Mouse (Mus musculus) macrophage (primary cell): ENCODE measurements around the gene Abhd17c. TPM values are rescaled to one million over a fixed set of nuclear protein-coding genes. Genes with fewer than 3 reads are reported as not detected.
"Not testable (repeated sequence)": the region's sequence is repeated elsewhere in the genome, so short reads cannot be mapped to it uniquely, and the experiment has no call there.

ENCODE experiments used
- H3K27ac ChIP-seq: fragments of 350-480 bp; formaldehyde crosslinking; 2 replicates; pipeline ENCODE4 v1.9.0; 2021
- H3K36me3 ChIP-seq: fragments of 350-480 bp; formaldehyde crosslinking; 2 replicates; pipeline ENCODE4 v1.9.0; 2021; ENCODE audit errors: inconsistent target
- H3K4me3 ChIP-seq: fragments of 350-480 bp; formaldehyde crosslinking; 2 replicates; pipeline ENCODE4 v1.9.0; 2021; ENCODE audit errors: inconsistent target
- H3K79me2 ChIP-seq: fragments of 350-480 bp; formaldehyde crosslinking; 2 replicates; pipeline ENCODE4 v1.9.0; 2021; ENCODE audit errors: inconsistent target
- WGBS: methylation state at CpG from one replicate; pipeline ENCODE4 v1.1.7; 2026; ENCODE audit warnings: inconsistent platforms; ENCODE audit not compliant: missing documents; 5-methylcytosine and 5-hydroxymethylcytosine counted together
- polyA plus RNA-seq: library from polyadenylated mRNA; stranded (reverse); fragments of 250-400 nt; gene quantifications from 3 replicates; pipeline ENCODE4 v1.2.4, GENCODE M21; 2018; ENCODE audit warnings: inconsistent platforms

Abhd17c gene
- polyA plus RNA-seq, 1 experiment from 2014 or later = 12.9 TPM

DNA sequence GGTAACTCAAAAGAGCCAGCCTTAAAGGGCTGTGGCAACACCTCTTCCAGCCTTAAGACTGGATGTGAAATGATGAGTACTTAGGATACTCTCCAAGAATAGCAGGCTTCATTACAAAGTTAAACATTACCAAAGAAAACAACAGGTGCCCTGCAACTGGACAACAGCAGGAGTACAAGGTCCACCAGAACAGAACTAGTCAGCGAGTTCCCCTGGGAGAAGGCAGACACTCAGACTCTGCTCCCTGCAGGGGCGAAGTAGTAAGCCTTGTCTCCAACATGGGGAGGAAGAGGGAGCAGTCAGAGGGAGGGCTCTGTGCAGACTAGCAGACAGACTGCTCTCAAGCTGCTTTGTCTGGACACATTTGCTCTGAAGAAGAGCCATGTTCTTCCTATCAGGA lies 6.1 kb downstream of the Abhd17c start:
- H3K79me2 ChIP-seq = peaks cover 92% of the 10 kb centered on the region
- no peaks in the 10 kb centered on the region for H3K36me3 ChIP-seq
- 94% methylated on average over 2 of the region's 2 CpGs for WGBS
- H3K27ac ChIP-seq = no peak overlapping the region
- H3K4me3 ChIP-seq = no peak overlapping the region

DNA sequence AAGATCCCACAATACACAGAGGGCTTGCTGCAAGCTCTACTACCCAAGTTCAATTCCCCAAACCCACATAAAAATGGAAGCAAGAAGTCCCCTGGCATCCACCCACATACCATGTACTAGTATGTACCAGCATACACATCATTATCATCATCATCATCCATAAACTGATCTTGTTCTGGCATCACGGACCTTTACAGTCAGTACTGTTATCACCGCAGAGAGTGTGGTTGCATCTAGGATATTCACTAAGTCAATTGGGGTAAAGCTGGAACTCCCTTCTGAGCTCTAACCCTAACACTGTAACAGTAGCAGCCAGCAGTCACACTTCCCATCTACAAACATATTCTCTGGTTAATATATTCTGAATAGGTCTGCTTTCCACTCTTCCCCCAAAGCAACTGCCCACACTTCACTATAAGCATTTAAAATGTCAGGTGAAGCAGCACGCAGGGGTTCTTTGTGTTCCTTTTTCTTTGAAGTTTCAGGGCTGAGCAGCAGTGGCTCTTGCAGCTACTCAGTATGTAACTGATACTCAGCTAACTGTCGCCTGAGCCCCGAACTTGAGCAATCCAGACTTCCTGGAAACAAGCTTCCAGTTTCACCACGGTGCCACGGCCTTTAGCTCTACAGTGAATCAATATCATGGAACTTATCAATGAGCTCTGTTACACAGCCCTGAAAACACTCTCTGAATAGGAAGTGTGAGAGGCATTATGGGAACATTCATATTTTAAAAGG lies 8.8 kb downstream of the Abhd17c start:
- WGBS = 20% methylated on average over 7 of the region's 7 CpGs
- Histone ChIP-seq H3K4me3 (no peak overlapping the region), H3K79me2 (peaks cover 92% of the 10 kb centered on the region), H3K36me3 (no peaks in the 10 kb centered on the region), H3K27ac (peak overlapping the region; percentile 10)

DNA sequence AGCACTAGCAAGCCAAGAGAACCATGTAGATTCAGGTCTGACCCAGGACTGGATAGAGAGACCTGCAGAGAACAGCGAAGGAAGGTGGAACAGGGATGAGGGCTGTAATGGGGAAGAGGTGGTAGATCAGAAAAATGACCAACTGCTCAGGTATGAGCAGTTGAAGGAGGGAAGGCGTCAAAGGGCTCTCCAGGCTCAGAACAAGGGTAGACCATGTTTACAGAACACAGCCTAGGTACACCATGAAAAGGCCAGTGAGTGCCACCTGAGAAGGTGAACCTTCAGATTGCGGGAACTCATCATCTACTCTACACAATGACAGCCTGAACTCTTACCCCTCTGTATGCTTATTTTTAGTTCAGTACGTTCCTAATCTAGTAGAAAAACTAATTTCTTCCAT lies 9.5 kb downstream of the Abhd17c start:
- no peak overlapping the region for H3K27ac ChIP-seq
- H3K4me3 ChIP-seq = no peak overlapping the region
- no peaks in the 10 kb centered on the region for H3K36me3 ChIP-seq
- H3K79me2 ChIP-seq = peaks cover 92% of the 10 kb centered on the region
- WGBS = 82% methylated on average over 4 of the region's 4 CpGs

DNA sequence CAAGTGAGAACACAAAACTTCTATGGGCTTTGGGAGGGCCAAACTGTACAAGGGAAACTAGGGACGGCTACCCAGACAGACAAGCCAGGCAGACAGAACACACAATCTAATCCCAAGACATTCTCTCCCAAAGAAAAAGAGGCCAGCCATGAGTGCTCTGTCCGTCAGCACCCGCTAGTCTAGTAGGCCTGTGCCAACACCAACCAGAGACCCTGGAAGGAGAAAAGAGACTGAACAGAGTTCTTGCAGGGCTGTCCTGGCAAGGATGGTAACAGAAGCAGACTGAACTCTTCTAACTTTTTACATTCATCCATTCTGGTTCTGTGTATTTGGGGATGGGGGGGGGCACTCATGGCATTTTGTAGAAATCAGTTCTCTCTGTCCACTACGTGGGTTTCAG lies 12.1 kb downstream of the Abhd17c start:
- H3K36me3 ChIP-seq = no peaks in the 10 kb centered on the region
- H3K79me2 ChIP-seq = peaks cover 90% of the 10 kb centered on the region
- 92% methylated on average over 4 of the region's 4 CpGs for WGBS
- H3K27ac ChIP-seq = no peak overlapping the region
- no peak overlapping the region for H3K4me3 ChIP-seq

DNA sequence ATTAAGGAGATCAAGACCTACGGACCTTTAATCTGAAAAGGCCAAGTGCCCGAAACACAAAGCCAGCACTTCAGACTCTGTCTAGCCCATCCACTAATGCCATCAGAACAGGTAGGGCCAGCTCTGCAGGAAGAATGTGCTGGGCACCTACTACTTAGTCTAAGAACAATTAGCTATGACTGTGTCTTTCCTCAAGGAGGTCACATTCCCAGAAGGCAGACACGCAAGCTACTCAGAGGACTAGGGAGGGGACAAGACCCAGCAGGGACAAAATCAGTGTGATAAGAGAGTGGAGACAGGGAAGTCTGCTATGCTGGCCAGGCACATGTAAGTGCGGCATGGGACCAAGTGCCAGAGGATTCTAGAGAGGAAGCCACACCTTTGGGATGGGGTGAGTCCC lies 13.0 kb downstream of the Abhd17c start:
- 96% methylated on average over 4 of the region's 4 CpGs for WGBS
- Histone ChIP-seq H3K36me3 (no peaks in the 10 kb centered on the region), H3K4me3 (no peak overlapping the region)

DNA sequence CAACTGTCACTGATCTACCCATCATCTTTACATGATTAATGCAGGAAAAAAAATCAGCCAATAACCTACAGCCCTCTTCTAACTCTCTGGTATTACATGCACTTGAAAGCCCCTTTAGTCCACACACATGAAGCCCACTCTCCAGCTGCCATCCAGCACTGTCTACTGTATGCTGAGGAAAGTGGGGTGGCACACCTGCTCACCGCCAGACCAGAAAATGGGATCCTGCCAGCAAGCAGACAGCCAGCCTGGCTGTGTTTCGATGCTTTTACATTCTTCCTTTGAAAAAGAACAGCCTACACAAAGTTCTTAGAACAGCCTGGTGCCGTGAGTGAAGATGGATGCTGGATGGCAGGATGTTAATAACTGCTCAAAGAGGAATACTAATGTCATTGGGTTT lies 13.9 kb downstream of the Abhd17c start:
- Histone ChIP-seq H3K27ac (no peak overlapping the region), H3K36me3 (no peaks in the 10 kb centered on the region), H3K79me2 (peaks cover 94% of the 10 kb centered on the region), H3K4me3 (no peak overlapping the region)
- WGBS = 98% methylated on average over 3 of the region's 3 CpGs

More for the DNA sequence above, 13.0 kb downstream of the Abhd17c start:
- H3K27ac ChIP-seq = no peak overlapping the region
- peaks cover 90% of the 10 kb centered on the region for H3K79me2 ChIP-seq

DNA sequence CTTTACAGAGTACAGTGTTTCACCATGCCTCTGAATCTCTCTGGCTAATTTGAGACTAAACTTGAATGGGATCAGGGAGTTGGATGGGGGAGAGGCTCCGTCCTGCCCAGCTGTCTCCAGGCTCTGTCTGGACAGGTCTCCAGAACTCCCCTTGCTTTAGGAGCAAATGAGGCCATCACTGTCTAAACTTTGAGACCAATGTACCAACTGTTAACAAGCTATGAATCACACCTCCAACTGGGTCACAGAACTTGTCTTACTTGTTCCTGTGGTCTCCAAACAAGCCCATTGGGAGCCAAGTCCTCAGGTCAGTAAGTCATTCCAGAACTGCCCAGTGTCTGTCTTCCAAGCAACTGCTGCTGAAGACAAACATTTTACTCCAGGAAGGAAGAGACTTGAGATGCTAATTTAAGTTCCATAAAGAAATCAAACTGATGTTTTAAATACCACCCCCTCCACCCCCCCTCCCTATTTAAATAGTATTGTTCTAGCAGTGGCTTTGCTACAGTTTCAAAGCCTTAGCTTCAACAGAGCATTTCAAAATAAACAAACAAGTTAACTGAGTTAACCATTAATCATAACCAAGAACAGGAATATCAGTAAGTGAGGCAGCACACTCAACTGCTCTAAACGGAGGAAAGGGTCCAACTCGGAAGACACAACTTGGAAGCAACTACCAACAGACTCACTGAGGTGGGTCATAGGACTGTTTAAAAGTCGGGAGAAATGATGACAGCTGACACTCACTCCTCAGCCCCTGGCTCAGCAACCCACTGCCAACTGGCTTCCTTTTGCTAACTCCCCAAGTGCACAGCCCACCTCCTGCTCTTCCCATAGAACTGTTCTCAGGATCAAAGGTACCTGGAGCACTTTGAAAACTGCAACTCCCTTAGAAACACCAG lies 15.6 kb downstream of the Abhd17c start:
- no peak overlapping the region for H3K4me3 ChIP-seq
- H3K79me2 ChIP-seq = peaks cover 94% of the 10 kb centered on the region
- H3K36me3 ChIP-seq = no peaks in the 10 kb centered on the region
- H3K27ac ChIP-seq = no peak overlapping the region
- 83% methylated on average over 4 of the region's 4 CpGs for WGBS

DNA sequence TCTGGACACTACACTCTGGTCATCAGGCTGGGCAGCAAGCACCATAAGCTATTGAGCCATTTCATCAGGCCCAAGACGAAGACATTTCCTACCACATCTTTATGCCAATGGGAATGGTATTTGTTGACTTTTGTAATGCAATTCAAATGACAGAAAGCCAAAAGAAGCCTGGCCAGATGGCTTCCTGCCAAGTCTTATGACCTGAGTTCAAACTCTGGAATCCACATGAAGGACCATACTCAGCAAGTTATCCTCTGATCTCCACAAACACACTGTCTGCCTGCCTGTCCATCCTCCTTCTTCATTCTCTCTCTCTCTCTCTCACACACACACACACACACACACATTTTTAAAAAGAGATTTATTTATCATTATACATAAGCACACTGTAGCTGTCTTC lies 19.0 kb downstream of the Abhd17c start:
- WGBS = 71% methylated on average over 1 of the region's 1 CpGs
- Histone ChIP-seq H3K4me3 (no peak overlapping the region), H3K27ac (no peak overlapping the region), H3K36me3 (no peaks in the 10 kb centered on the region), H3K79me2 (peaks cover 91% of the 10 kb centered on the region)

DNA sequence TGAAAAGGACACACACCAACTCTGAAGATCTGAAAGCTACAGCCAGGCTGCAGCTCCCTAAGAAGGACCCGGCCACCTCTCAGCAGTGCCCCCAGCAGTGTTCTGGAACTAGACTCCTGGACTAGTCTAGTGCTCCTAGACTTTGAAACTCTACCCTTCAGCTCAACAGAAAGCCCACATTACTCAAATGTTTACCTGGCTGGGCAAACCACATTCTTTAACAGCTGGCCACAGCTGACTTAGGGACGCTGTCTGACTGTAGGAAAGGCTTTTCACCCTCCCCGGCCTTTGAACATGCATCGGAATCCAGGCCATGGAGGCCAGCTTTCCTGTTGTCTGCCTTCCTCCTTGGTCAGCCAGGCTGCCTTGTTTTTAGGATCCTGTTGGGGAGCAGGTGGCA lies 20.0 kb downstream of the Abhd17c start:
- peaks cover 93% of the 10 kb centered on the region for H3K79me2 ChIP-seq
- no peak overlapping the region for H3K4me3 ChIP-seq
- H3K27ac ChIP-seq = no peak overlapping the region
- no peaks in the 10 kb centered on the region for H3K36me3 ChIP-seq
- 96% methylated on average over 4 of the region's 4 CpGs for WGBS

DNA sequence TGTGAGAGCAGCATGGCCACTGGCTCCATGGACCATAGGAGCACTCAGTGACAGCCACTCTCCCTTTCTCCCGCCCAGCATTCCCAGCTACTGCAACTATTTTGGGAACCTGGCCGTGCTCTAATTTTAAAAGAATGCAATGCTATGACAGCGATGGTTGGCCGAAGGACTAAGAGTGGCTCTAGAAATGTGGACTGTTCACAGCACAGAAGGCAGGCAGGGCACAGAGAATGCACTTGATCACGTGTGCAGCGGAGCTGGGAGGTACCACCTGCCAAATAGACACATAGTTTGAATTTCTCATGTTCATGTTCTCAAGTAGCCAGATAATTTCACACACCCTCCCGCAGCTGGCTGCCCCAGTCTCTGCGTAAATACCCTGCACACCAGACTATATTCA lies 23.0 kb downstream of the Abhd17c start:
- Histone ChIP-seq H3K4me3 (no peak overlapping the region), H3K27ac (no peak overlapping the region), H3K79me2 (peaks cover 93% of the 10 kb centered on the region), H3K36me3 (no peaks in the 10 kb centered on the region)
- WGBS = 94% methylated on average over 8 of the region's 8 CpGs

DNA sequence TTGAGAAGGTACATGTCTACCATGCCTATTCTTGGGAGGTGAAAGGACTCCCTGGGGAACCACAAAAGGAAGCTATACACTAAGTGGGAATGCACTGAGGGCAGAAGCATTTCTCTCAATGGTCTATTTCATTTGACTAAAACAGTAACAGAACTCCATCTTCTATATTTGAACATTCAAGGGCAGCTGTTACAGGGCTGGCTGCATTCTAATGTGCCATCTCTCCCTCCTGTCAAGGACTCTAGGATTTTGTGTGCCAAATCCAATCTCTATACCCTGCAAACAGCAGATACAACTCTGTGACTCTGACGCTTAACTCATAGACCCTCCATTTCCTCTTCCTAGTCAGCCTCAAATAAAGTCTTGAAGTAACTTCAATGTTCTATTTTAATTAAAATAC lies 26.0 kb downstream of the Abhd17c start:
- no peak overlapping the region for H3K4me3 ChIP-seq
- H3K27ac ChIP-seq = no peak overlapping the region
- H3K36me3 ChIP-seq = no peaks in the 10 kb centered on the region
- peaks cover 98% of the 10 kb centered on the region for H3K79me2 ChIP-seq
- WGBS = 77% methylated on average over 1 of the region's 1 CpGs

DNA sequence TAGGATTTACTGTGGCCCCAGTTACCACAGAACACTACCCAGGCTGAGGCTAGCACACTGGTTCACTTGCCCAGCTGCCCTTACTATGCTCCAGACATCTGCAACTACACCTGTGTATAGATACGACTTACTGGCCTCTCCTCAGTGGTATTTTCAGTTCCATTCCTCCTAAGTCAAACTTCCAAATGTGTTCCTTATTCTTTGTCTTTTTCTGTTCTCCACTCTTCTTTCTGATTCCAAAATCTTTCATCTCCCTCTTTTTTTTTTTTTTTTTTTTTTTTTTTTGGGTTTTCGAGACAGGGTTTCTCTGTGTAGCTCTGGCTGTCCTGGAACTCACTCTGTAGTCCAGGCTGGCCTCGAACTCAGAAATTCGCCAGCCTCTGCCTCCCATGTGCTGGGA lies 28.0 kb downstream of the Abhd17c start:
- 100% methylated on average over 3 of the region's 4 CpGs for WGBS
- not testable (repeated sequence) for H3K27ac ChIP-seq, H3K4me3 ChIP-seq

DNA sequence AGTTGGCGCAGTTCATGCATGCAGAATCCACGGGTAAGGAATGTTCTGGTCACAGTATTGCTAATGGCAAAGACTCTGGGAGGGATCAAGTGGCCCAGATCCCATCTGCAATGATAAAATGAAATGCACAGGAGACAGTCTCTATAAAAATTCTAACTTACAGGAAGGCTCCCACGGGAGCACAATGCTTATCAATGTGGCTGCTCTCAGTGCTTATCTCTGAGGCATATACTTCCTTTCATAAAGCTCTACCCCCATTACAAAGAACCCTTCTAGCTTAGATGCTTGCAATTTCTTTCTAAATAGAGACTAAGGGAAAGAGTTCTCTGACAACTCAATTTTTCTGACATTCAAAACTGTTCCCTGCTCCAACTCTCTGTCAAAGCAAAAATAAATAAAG lies 29.9 kb downstream of the Abhd17c start:
- 69% methylated on average over 3 of the region's 3 CpGs for WGBS
- no peak overlapping the region for H3K27ac ChIP-seq
- peaks cover 93% of the 10 kb centered on the region for H3K79me2 ChIP-seq
- no peaks in the 10 kb centered on the region for H3K36me3 ChIP-seq
- H3K4me3 ChIP-seq = no peak overlapping the region

More for the DNA sequence above, 28.0 kb downstream of the Abhd17c start:
- H3K79me2 ChIP-seq = peaks cover 94% of the 10 kb centered on the region
- H3K36me3 ChIP-seq = not testable (repeated sequence)

DNA sequence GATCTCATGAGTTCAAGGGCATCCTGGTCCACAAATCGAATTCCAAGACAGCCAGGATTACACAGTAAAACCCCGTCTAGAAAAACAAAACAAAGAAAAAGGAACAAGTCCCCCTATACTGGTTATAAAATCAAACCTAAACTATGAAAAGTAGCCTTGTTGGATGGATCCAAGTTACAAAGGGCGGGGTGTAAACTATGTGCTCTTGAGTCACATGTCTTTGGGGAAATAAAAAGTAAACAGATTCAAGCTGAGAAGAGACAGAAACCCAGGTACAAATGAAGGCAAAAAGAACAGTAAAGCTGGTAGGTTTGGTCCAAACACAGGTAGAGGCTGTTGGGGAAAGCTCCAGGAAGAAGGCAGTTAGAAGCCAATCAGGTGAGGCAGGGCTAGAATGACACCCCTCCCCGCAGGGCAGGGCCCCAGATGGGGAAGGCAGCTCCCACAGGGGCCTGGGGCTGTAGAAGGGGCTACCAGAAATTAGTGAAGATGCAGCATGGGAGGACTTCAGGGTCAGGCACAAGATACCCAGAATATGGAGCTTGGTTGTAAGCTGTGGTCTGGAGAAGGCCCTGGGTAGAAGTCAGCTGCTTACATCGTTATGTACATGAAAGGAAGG lies 31.4 kb downstream of the Abhd17c start:
- H3K4me3 ChIP-seq = no peak overlapping the region
- 85% methylated on average over 5 of the region's 5 CpGs for WGBS
- H3K79me2 ChIP-seq = peaks cover 77% of the 10 kb centered on the region
- no peak overlapping the region for H3K27ac ChIP-seq
- H3K36me3 ChIP-seq = no peaks in the 10 kb centered on the region
